Comparison of ENCODE assay signal across 22 mouse cellular contexts in genomic region chr15:98947884-98948283, GRCm38 (mm10). TPM values are rescaled to one million over a fixed set of nuclear protein-coding genes. Genes with fewer than 3 reads are reported as not detected.
DNase-seq lines count a peak whose midpoint lies in the region; ATAC-seq and TF ChIP-seq lines count a peak whose summit lies in the region.
"Had no signal": no experiment of that assay in that cellular context is flagged by ENCODE, and none has a peak within 500 bp of the region (broad histone marks: within the 10 kb centered on the region; RNA-seq: fewer than 3 reads in every experiment).

No protein-coding gene starts in this region.

- H3K27me3 ChIP-seq in forebrain, embryonic 13.5 days = no peaks in the 10 kb centered on the region
- H3K27me3 ChIP-seq in forebrain, embryonic 10.5 days (ENCODE audit: poor library complexity, severe bottlenecking) = no peaks in the 10 kb centered on the region
- H3K27me3 ChIP-seq in forebrain, embryonic 16.5 days (replicated peaks; ENCODE audit: control insufficient read depth, insufficient read depth, low read length) = no peaks in the 10 kb centered on the region
- H3K27me3 ChIP-seq in midbrain, embryonic 15.5 days (replicated peaks) = no peaks in the 10 kb centered on the region
- no peaks in the 10 kb centered on the region for H3K27me3 ChIP-seq in intestine, postnatal 0 days (replicated peaks; ENCODE audit: control insufficient read depth, insufficient read depth, low read length)

- WGBS in forebrain, embryonic 13.5 days = 50% methylated on average over 3 of the region's 3 CpGs
- 61% methylated on average over 3 of the region's 3 CpGs for WGBS in forebrain, embryonic 10.5 days
- WGBS in forebrain, embryonic 16.5 days = 44% methylated on average over 3 of the region's 3 CpGs
- WGBS in midbrain, embryonic 15.5 days = 25% methylated on average over 3 of the region's 3 CpGs
- 50% methylated on average over 3 of the region's 3 CpGs for WGBS in intestine, postnatal 0 days

- H3K9me3 ChIP-seq in forebrain, embryonic 13.5 days (replicated peaks) = no peaks in the 10 kb centered on the region
- H3K9me3 ChIP-seq in forebrain, embryonic 10.5 days = peaks cover 6% of the 10 kb centered on the region; the same call in 1 of the 2 replicates
- no peaks in the 10 kb centered on the region for H3K9me3 ChIP-seq in forebrain, embryonic 16.5 days (ENCODE audit: control insufficient read depth, low read length)
- H3K9me3 ChIP-seq in midbrain, embryonic 15.5 days = no peaks in the 10 kb centered on the region
- H3K9me3 ChIP-seq in intestine, postnatal 0 days (ENCODE audit: control insufficient read depth) = no peaks in the 10 kb centered on the region

- no peak for TF ChIP-seq CTCF in intestine, postnatal 0 days (IDR thresholded peaks at IDR 0.05; ENCODE audit: low read depth)

- H3K36me3 ChIP-seq in forebrain, embryonic 13.5 days (ENCODE audit: poor library complexity, severe bottlenecking) = peaks cover 23% of the 10 kb centered on the region
- peaks cover 41% of the 10 kb centered on the region for H3K36me3 ChIP-seq in forebrain, embryonic 10.5 days (replicated peaks)
- H3K36me3 ChIP-seq in forebrain, embryonic 16.5 days (ENCODE audit: control insufficient read depth, insufficient read depth) = peaks cover 3% of the 10 kb centered on the region; the same call in 1 of the 2 replicates
- H3K36me3 ChIP-seq in midbrain, embryonic 15.5 days (replicated peaks) = no peaks in the 10 kb centered on the region
- no peaks in the 10 kb centered on the region for H3K36me3 ChIP-seq in intestine, postnatal 0 days (ENCODE audit: control insufficient read depth, insufficient read depth)

- ATAC-seq in forebrain, embryonic 13.5 days = no peak
- no peak for ATAC-seq in forebrain, embryonic 16.5 days
- ATAC-seq in midbrain, embryonic 15.5 days (replicated peaks) = no peak
- no peak for ATAC-seq in intestine, postnatal 0 days

- no peak for DNase-seq in forebrain, embryonic 10.5 days (ENCODE audit: extremely low spot score, low spot score)
- DNase-seq in retina, postnatal 1 day = peak; percentile 68
- DNase-seq in adrenal gland, postnatal 10 days = no peak
- no peak for DNase-seq in adrenal gland, adult (ENCODE audit: inconsistent age in 2 of 2, low spot score in 1 of 2)
- DNase-seq: adrenal gland, adult 8-10 months; cerebellum, adult 9-10 months; gastrocnemius, postnatal 25 days; heart, postnatal 10 days; kidney, adult 18-20 months; kidney, postnatal 14 days; lung, adult 2 months; right cerebral cortex, postnatal 4 days; thymus, postnatal 14 days had no signal

- no peak overlapping the region for H3K4me3 ChIP-seq in forebrain, embryonic 13.5 days
- H3K4me3 ChIP-seq in forebrain, embryonic 10.5 days = no peak overlapping the region
- no peak overlapping the region; the same call in 1 of the 2 replicates for H3K4me3 ChIP-seq in forebrain, embryonic 16.5 days (replicated peaks; ENCODE audit: low read length)
- H3K4me3 ChIP-seq in midbrain, embryonic 15.5 days = peak overlapping the region; percentile 33
- no peak overlapping the region for H3K4me3 ChIP-seq in intestine, postnatal 0 days (ENCODE audit: low read depth, low read length)

- H3K4me1 ChIP-seq in forebrain, embryonic 13.5 days = peaks cover 18% of the 10 kb centered on the region
- H3K4me1 ChIP-seq in forebrain, embryonic 10.5 days = peaks cover 14% of the 10 kb centered on the region
- peaks cover 13% of the 10 kb centered on the region for H3K4me1 ChIP-seq in forebrain, embryonic 16.5 days (replicated peaks; ENCODE audit: control insufficient read depth, insufficient read depth, low read length)
- H3K4me1 ChIP-seq in midbrain, embryonic 15.5 days = peaks cover 29% of the 10 kb centered on the region
- no peaks in the 10 kb centered on the region for H3K4me1 ChIP-seq in intestine, postnatal 0 days (replicated peaks; ENCODE audit: control insufficient read depth, insufficient read depth, low read length)

- H3K27ac ChIP-seq in forebrain, embryonic 13.5 days = peak overlapping the region; percentile 59
- no peak overlapping the region for H3K27ac ChIP-seq in forebrain, embryonic 10.5 days
- H3K27ac ChIP-seq in forebrain, embryonic 16.5 days (ENCODE audit: low read length) = peak overlapping the region; percentile 56; the same call in 1 of the 2 replicates
- H3K27ac ChIP-seq in midbrain, embryonic 15.5 days = peak overlapping the region; percentile 74
- no peak overlapping the region for H3K27ac ChIP-seq in intestine, postnatal 0 days (ENCODE audit: low read depth, low read length)
- H3K27ac ChIP-seq: macrophage had no signal

- H3K4me2 ChIP-seq in forebrain, embryonic 13.5 days = peak overlapping the region; percentile 59; the same call in 1 of the 2 replicates
- peak overlapping the region; percentile 89 for H3K4me2 ChIP-seq in forebrain, embryonic 16.5 days (ENCODE audit: low read length)
- H3K4me2 ChIP-seq in midbrain, embryonic 15.5 days = peak overlapping the region; percentile 65
- H3K4me2 ChIP-seq in intestine, postnatal 0 days (replicated peaks; ENCODE audit: low read depth) = no peak overlapping the region

- no peak overlapping the region; the same call in 1 of the 2 replicates for H3K9ac ChIP-seq in forebrain, embryonic 13.5 days
- peak overlapping the region; percentile 29; the same call in 1 of the 2 replicates for H3K9ac ChIP-seq in forebrain, embryonic 16.5 days (replicated peaks; ENCODE audit: low read depth, low read length)
- peak overlapping the region; percentile 39; the same call in 1 of the 2 replicates for H3K9ac ChIP-seq in midbrain, embryonic 15.5 days
- no peak overlapping the region for H3K9ac ChIP-seq in intestine, postnatal 0 days (ENCODE audit: low read depth, low read length)

RNA-seq across cellular contexts. Expression of gene Gm49450, which starts 5.5 kb away (rescaled TPM):
- polyA plus RNA-seq in forebrain, embryonic 13.5 days (2015; fragmentation: Nextera tagmentation; extraction: Ambion mirVana) = not detected in 2 replicates
- not detected in 2 replicates for polyA plus RNA-seq in forebrain, embryonic 10.5 days (2016; fragmentation: Nextera tagmentation; extraction: Ambion mirVana)
- not detected in 2 replicates for polyA plus RNA-seq in forebrain, embryonic 16.5 days (2015; fragmentation: Nextera tagmentation; extraction: Ambion mirVana)
- polyA plus RNA-seq in midbrain, embryonic 15.5 days (2015; fragmentation: Nextera tagmentation; extraction: Ambion mirVana) = not detected in 2 replicates
- not detected in 2 replicates for polyA plus RNA-seq in intestine, postnatal 0 days (2015; fragmentation: Nextera tagmentation; extraction: Ambion mirVana)
- not detected for total RNA-seq in adrenal gland, postnatal 10 days (2021)
- total RNA-seq: adrenal gland, adult 8-10 months; gastrocnemius, postnatal 25 days; heart, postnatal 10 days; layer of hippocampus, postnatal 10 days; left cerebral cortex, postnatal 10 days; liver, adult 2 months had no signal
- polyA plus RNA-seq: stomach, embryonic 14.5 days had no signal

RNA-seq across cellular contexts. Expression of gene Tuba1a, which starts 5.6 kb away (rescaled TPM):
- 10,586 and 11,102 TPM in 2 replicates for polyA plus RNA-seq in forebrain, embryonic 13.5 days (2015; fragmentation: Nextera tagmentation; extraction: Ambion mirVana)
- 2,769 and 3,107 TPM in 2 replicates for polyA plus RNA-seq in forebrain, embryonic 10.5 days (2016; fragmentation: Nextera tagmentation; extraction: Ambion mirVana)
- polyA plus RNA-seq in forebrain, embryonic 16.5 days (2015; fragmentation: Nextera tagmentation; extraction: Ambion mirVana) = 16,411 and 16,831 TPM in 2 replicates
- polyA plus RNA-seq in midbrain, embryonic 15.5 days (2015; fragmentation: Nextera tagmentation; extraction: Ambion mirVana) = 17,671 and 17,732 TPM in 2 replicates
- 457 and 503 TPM in 2 replicates for polyA plus RNA-seq in intestine, postnatal 0 days (2015; fragmentation: Nextera tagmentation; extraction: Ambion mirVana)
- 100 to 1,000 TPM; 202 to 313 TPM for total RNA-seq in adrenal gland, postnatal 10 days (2021)

RNA-seq across cellular contexts. Expression of gene Tuba1b, which starts 13.5 kb away (rescaled TPM):
- 1,607 and 1,715 TPM in 2 replicates for polyA plus RNA-seq in forebrain, embryonic 13.5 days (2015; fragmentation: Nextera tagmentation; extraction: Ambion mirVana)
- polyA plus RNA-seq in forebrain, embryonic 10.5 days (2016; fragmentation: Nextera tagmentation; extraction: Ambion mirVana) = 2,760 and 2,766 TPM in 2 replicates
- 1,178 and 1,185 TPM in 2 replicates for polyA plus RNA-seq in forebrain, embryonic 16.5 days (2015; fragmentation: Nextera tagmentation; extraction: Ambion mirVana)
- 1,136 and 1,188 TPM in 2 replicates for polyA plus RNA-seq in midbrain, embryonic 15.5 days (2015; fragmentation: Nextera tagmentation; extraction: Ambion mirVana)
- 391 and 435 TPM in 2 replicates for polyA plus RNA-seq in intestine, postnatal 0 days (2015; fragmentation: Nextera tagmentation; extraction: Ambion mirVana)
- total RNA-seq in adrenal gland, postnatal 10 days (2021) = 100 to 1,000 TPM; 329 to 414 TPM

RNA-seq across cellular contexts. Expression of gene Lmbr1l, which starts 29.9 kb away (rescaled TPM):
- 39.8 and 47.1 TPM in 2 replicates for polyA plus RNA-seq in forebrain, embryonic 13.5 days (2015; fragmentation: Nextera tagmentation; extraction: Ambion mirVana)
- polyA plus RNA-seq in forebrain, embryonic 10.5 days (2016; fragmentation: Nextera tagmentation; extraction: Ambion mirVana) = 23.9 and 25.3 TPM in 2 replicates
- 43.0 and 54.9 TPM in 2 replicates for polyA plus RNA-seq in forebrain, embryonic 16.5 days (2015; fragmentation: Nextera tagmentation; extraction: Ambion mirVana)
- polyA plus RNA-seq in midbrain, embryonic 15.5 days (2015; fragmentation: Nextera tagmentation; extraction: Ambion mirVana) = 35.5 and 38.3 TPM in 2 replicates
- 27.0 and 30.6 TPM in 2 replicates for polyA plus RNA-seq in intestine, postnatal 0 days (2015; fragmentation: Nextera tagmentation; extraction: Ambion mirVana)
- 10 to 100 TPM; 17.7 to 27.7 TPM for total RNA-seq in adrenal gland, postnatal 10 days (2021)

RNA-seq across cellular contexts. Expression of gene Dhh, which starts 49.5 kb away (rescaled TPM):
- 0.22 and 0.28 TPM in 2 replicates for polyA plus RNA-seq in forebrain, embryonic 13.5 days (2015; fragmentation: Nextera tagmentation; extraction: Ambion mirVana)
- 0.24 and 0.48 TPM in 2 replicates for polyA plus RNA-seq in forebrain, embryonic 10.5 days (2016; fragmentation: Nextera tagmentation; extraction: Ambion mirVana)
- polyA plus RNA-seq in forebrain, embryonic 16.5 days (2015; fragmentation: Nextera tagmentation; extraction: Ambion mirVana) = 0.65 and 0.66 TPM in 2 replicates
- 0.35 and 0.73 TPM in 2 replicates for polyA plus RNA-seq in midbrain, embryonic 15.5 days (2015; fragmentation: Nextera tagmentation; extraction: Ambion mirVana)
- polyA plus RNA-seq in intestine, postnatal 0 days (2015; fragmentation: Nextera tagmentation; extraction: Ambion mirVana) = 0.88 and 0.93 TPM in 2 replicates
- total RNA-seq in adrenal gland, postnatal 10 days (2021) = 1 to 10 TPM; 2.6 to 3.2 TPM
- polyA plus RNA-seq: macrophage had no signal

Comparison
In these comparisons a context has a peak if more than half of its experiments do, and no peak if none do; other contexts are left out.
1. H3K27ac ChIP-seq: peak in forebrain, embryonic 13.5 days (single experiment), forebrain, embryonic 16.5 days (single experiment) and midbrain, embryonic 15.5 days (single experiment); none in forebrain, embryonic 10.5 days (single experiment) and intestine, postnatal 0 days (single experiment).
2. H3K9ac ChIP-seq: peak in forebrain, embryonic 16.5 days (single experiment) and midbrain, embryonic 15.5 days (single experiment); none in forebrain, embryonic 13.5 days (single experiment) and intestine, postnatal 0 days (single experiment).